Mouse (Mus musculus) Patski (cell line): ENCODE data around the gene A1cf. TPM values are rescaled to one million over a fixed set of nuclear protein-coding genes. Genes with fewer than 3 reads are reported as not detected.

Experiments used
- ATAC-seq: fragments of 100-300 bp; one replicate; pipeline ENCODE4 v1.8.0; 2021
- CTCF ChIA-PET: fragments of 350-600 bp; sonication (Branson Sonifier 250); formaldehyde crosslinking; loops from one replicate; lab custom pipeline; 2022; ENCODE audit warnings: inconsistent platforms; lab: Charles Lee
- POLR2A ChIA-PET: fragments of 350-600 bp; sonication (Branson Sonifier 250); formaldehyde crosslinking; loops from one replicate; lab custom pipeline; 2022; ENCODE audit warnings: antibody characterized with exemption, inconsistent platforms; lab: Charles Lee
- DNase-seq: peaks from one replicate; pipeline ENCODE4 v3.0.0-alpha.2; 2011; ENCODE audit warnings: low read depth, low spot score
- H3K27me3 ChIP-seq: fragments of 371-371 bp; one replicate; pipeline ENCODE4 v1.5.1; 2021
- CTCF ChIP-seq: fragments of 100-300 bp; IDR thresholded peaks from one replicate; pipeline ENCODE4 v1.5.1; 2021
- in situ Hi-C: fragments of 300-500 bp; cut with MboI; formaldehyde crosslinking; loops from 3 replicates; pipeline ENCODE4 v1.11.1; 2018; ENCODE audit warnings: low pct_unique_long_range_greater_than_20kb, mixed read lengths
- polyA plus RNA-seq: library from polyadenylated mRNA; unstranded; gene quantifications from one replicate; pipeline ENCODE4 v1.2.3, GENCODE M21; 2021

A1cf gene
- not detected for polyA plus RNA-seq

GRCm38 (mm10) chr19:31868521-31868920, at the start of gene A1cf:
A1cf (plus strand) TSS chr19:31868764.
- TF ChIP-seq CTCF: no peak
- ChIA-PET CTCF (no interaction called here), POLR2A (no interaction called here)
- DNase-seq (no peak), ATAC-seq (no peak)
- H3K27me3 ChIP-seq: peaks cover 59% of the 10 kb centered on the region
- in situ Hi-C loops: no loop called here

GRCm38 (mm10) chr19:31834250-31834649, 34.3 kb upstream of the A1cf start:
- no peak for TF ChIP-seq CTCF
- ChIA-PET POLR2A (no interaction called here), CTCF (interaction anchor here (1.7 kb wide), 1 partner anchor 23 kb away, joined by 6 read pairs; no protein-coding TSS in a partner anchor)
- H3K27me3 ChIP-seq: peaks cover 21% of the 10 kb centered on the region
- ATAC-seq (no peak), DNase-seq (no peak)
- in situ Hi-C loops: no loop called here

DNA sequence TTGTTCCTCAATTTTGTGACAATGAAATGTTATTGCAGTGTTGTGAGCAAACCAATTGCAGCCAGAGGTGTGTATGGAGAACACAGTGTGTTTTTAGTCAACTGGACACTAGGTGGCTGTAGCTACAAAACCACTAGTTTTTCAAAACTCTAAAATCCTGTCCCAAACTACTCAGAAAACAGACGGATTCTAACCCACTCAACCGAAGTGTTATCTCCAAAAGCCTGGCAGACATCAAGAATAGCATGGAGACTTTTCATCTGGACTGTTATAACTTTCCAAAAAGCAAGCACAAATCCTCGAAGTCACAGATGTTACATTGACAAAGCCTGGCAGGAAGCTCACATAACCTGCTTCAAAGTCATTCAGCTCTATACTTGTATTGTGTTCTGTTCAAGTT, 6.7 kb upstream of the A1cf start:
- in situ Hi-C loops: no loop called here
- ChIA-PET CTCF (interaction anchor here (0.8 to 1.5 kb wide), 2 partner anchors 9 to 25 kb away, joined by 3 to 4 read pairs; no protein-coding TSS in a partner anchor), POLR2A (no interaction called here)
- peaks cover 18% of the 10 kb centered on the region for H3K27me3 ChIP-seq
- DNase-seq (no peak), ATAC-seq (no peak)
- TF ChIP-seq CTCF: peak; percentile 14

DNA sequence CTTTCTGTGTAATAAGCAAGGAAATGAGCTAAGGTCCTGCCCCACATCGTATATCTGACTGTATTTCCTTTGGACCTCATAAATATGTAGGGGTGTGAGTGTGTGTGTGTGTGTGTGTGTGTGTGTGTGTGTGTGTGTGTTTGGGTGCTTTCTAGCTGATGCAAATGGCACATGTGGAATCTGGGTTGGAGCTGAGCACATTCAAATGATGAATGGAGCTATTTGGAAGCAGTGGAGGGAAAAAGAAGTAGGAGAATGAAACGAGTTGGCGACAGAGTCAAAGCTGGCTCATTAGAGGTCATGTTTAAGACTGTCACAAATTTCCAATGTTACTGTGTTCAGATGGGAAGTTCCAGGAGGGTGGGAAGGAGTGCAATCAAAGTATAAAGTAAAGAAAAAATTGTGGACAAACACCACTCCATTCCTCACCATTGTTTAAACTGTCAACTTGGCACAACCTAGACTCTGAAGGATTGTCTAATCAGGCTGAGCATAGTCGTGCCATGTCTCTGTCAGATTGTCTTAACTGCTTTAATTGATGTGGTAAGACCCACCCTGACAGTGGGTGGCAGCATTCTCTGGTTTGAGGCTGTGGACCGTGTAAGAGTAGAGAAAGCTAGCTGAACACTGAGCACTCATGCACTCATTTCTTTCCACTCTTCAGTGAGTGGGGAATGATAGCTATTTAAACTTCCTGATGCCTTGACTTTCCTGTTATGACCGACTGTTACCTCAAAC, 5.9 kb upstream of the A1cf start:
- CTCF ChIA-PET: interaction anchor here (1.2 to 1.8 kb wide), 3 partner anchors 10 to 26 kb away, joined by 3 to 7 read pairs (median 4); no protein-coding TSS in a partner anchor
- DNase-seq (no peak), ATAC-seq (no peak)
- in situ Hi-C loops: no loop called here
- TF ChIP-seq CTCF: no peak
- POLR2A ChIA-PET: no interaction called here
- H3K27me3 ChIP-seq: peaks cover 22% of the 10 kb centered on the region

DNA sequence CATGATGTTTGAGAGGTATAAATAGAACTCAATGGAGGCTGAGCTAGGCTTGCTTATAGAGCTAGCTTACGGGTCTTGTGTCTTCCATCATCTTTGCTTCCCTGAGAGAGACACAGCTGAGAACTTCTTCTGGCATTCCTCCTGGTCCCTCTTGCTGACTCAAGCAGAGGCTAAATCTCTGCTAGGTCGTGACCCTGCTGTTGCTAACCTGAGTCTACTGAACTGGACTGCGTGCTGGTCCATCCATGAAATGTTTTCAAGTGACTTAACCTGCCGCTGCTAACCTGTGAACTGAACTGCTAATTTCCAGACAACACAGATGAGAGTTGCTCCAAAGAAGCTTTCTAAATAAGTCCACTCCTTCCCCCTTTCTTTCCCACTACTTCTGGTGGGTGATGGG, 3.1 kb upstream of the A1cf start:
- in situ Hi-C loops: no loop called here
- peaks cover 45% of the 10 kb centered on the region for H3K27me3 ChIP-seq
- ChIA-PET POLR2A (interaction anchor here (1.2 kb wide), 1 partner anchor 18 kb away, joined by 3 read pairs; no protein-coding TSS in a partner anchor), CTCF (interaction anchor here (0.7 kb wide), 1 partner anchor 11 kb away, joined by 3 read pairs; no protein-coding TSS in a partner anchor)
- no peak for TF ChIP-seq CTCF
- ATAC-seq (no peak), DNase-seq (no peak)

- H3K27me3 ChIP-seq: peaks cover 60% of the 10 kb centered on the region
- in situ Hi-C loops: no loop called here
- TF ChIP-seq CTCF: no peak
- ChIA-PET CTCF (no interaction called here), POLR2A (interaction anchor here (0.7 kb wide), 1 partner anchor 23 kb away, joined by 4 read pairs; no protein-coding TSS in a partner anchor)
- DNase-seq (no peak), ATAC-seq (no peak)
Observed at GRCm38 (mm10) chr19:31868076-31868475, 488 bp upstream of the A1cf start.

DNA sequence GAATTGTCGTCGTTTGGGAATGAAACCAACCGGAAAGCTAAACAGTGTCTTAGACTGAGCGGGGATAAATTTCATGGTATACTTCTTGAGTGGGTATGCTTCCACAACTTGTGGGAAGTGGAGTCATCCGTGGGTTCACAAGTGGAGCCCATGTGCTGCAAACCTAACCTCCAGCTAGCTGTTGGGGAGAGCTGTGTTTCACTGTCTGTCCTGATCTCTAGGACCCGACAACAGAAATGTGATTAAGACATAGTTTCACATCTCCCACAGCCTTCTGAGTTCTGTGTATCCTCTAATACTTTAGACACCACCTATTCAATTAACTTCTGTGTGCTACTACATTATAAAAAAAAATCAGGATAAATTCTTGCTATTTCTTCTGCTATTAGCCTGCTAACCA, 407 bp downstream of the A1cf start:
- CTCF ChIA-PET: no interaction called here
- in situ Hi-C loops: no loop called here
- peaks cover 61% of the 10 kb centered on the region for H3K27me3 ChIP-seq
- DNase-seq (no peak), ATAC-seq (no peak)
- POLR2A ChIA-PET: no interaction called here
- TF ChIP-seq CTCF: no peak

GRCm38 (mm10) chr19:31871377-31871776, 2.8 kb downstream of the A1cf start:
- H3K27me3 ChIP-seq: peaks cover 60% of the 10 kb centered on the region
- ATAC-seq (no peak), DNase-seq (no peak)
- in situ Hi-C loops: no loop called here
- ChIA-PET POLR2A (no interaction called here), CTCF (interaction anchor here (0.7 kb wide), 1 partner anchor 18 kb away, joined by 3 read pairs; no protein-coding TSS in a partner anchor)
- TF ChIP-seq CTCF: no peak

- POLR2A ChIA-PET: no interaction called here
- ATAC-seq: no peak
- peaks cover 60% of the 10 kb centered on the region for H3K27me3 ChIP-seq
- DNase-seq: no peak
- CTCF ChIA-PET: no interaction called here
- no peak for TF ChIP-seq CTCF
- in situ Hi-C loops: no loop called here
Observed at GRCm38 (mm10) chr19:31877968-31878367, 9.4 kb downstream of the A1cf start.

- ATAC-seq: no peak
- no peak for DNase-seq
- in situ Hi-C loops: no loop called here
- TF ChIP-seq CTCF: no peak
- H3K27me3 ChIP-seq: peaks cover 73% of the 10 kb centered on the region
- ChIA-PET CTCF (no interaction called here), POLR2A (no interaction called here)
Observed at GRCm38 (mm10) chr19:31884594-31884993, 16.0 kb downstream of the A1cf start.

DNA sequence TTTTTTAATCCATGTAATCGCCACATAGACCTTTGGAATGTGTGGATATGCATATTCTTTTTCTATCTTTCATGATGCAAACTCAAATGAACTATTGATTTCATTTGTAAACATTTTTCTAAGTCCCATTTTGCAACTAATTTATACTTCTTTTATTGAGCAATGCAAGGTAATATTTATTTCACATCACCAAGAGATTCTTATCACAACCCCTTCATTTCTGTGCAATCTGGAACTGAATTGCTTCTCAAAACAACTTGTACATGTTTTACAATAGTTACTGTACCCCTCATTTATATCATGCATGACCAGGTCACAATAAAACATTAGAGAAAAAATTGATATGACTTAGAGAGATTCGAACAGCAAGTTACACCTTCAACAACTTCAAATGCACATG, 18.7 kb downstream of the A1cf start:
- ATAC-seq (no peak), DNase-seq (no peak)
- POLR2A ChIA-PET: no interaction called here
- no peak for TF ChIP-seq CTCF
- peaks cover 72% of the 10 kb centered on the region for H3K27me3 ChIP-seq
- in situ Hi-C loops: no loop called here
- CTCF ChIA-PET: no interaction called here
